Mouse (Mus musculus) cortical plate, adult 2 months (tissue): ENCODE measurements at regions not wholly inside any gene's neighbourhood (a gene's known extent, or its start where the extent isn't known, plus 50 kb on each side); places are given as distances from the start of the nearest gene placed in this dataset.

Experiments used
- CTCF ChIP-seq: fragments of 200-500 bp; IDR thresholded peaks from 2 replicates; pipeline ENCODE4 v1.5.1; 2011; ENCODE audit warnings: mild to moderate bottlenecking, control low read depth, low read length; ENCODE audit not compliant: insufficient read depth; ENCODE audit errors: extremely low read depth
- POLR2A ChIP-seq: fragments of 200-500 bp; IDR thresholded peaks from 2 replicates; pipeline ENCODE4 v1.6.1; 2011; ENCODE audit warnings: mild to moderate bottlenecking, low read length, control low read depth; ENCODE audit not compliant: insufficient read depth; ENCODE audit errors: extremely low read depth

DNA sequence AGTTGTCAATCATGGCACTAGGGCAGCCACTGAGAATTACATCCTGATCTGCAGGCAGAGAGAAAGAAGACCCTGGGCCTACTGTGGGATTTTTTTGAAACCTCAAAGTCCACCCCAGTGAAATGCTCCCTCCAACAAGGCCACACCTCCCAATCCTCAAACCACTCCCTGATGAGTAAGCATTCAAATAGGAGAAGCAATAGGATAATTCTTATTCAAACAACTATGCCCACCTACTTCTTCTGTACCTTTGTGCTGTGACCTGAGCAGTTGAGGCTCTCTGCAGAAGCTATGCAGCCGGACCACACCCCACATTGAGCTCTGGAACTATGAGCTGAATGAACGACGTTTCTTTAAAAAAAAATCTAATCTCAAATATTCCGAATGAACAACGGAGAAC is 317.4 kb upstream of the Mki67 start:
- no peak for TF ChIP-seq CTCF
- no peak for TF ChIP-seq POLR2A
